Mouse (Mus musculus): Measurements from ENCODE around the gene Ly6g5c.

Gene Ly6g5c

GRCm38 (mm10) chr17:35082841-35083576 lies 25.1 kb upstream of the Ly6g5c start:
- no peak for DNase-seq

- no peak for DNase-seq
Measured at GRCm38 (mm10) chr17:35083929-35084497, 24.1 kb upstream of the Ly6g5c start.

DNA sequence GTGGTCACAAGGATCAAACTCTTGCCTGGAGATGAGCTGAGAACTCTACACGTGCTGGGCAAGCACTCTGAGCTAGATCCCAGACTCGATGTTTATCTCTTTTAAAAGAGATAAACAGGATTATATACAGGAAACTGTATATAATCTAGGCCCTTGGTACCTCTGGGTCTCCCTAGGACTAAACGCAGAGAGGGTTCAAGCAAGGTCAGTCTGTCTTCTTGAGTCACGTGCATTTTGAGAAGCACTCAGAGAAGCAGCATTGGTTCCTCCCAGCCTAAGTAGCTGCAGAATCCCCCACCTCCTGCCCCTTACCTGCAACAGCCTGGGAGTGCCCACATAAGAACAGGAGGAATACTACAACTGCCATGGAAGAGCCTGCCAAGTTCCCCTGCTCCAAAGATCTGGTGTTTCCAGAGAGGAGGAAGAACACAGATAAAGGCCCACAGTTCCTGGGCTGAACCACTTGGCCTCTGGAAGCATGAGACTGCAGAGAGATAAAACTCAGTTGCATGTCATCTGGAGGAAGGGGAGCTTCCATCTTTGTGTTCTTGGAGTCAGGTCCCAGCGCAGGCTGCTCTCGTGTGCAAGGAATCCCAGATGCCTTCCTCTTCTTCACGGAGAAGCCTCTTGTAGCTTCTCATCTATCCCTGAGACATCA lies 22.7 kb upstream of the Ly6g5c start, which contains the start of gene Ly6g6f:
Gene Ly6g6f (minus strand): TSS at position 403 of the 658 bp plus-strand sequence.
- DNase-seq, result no peak

GRCm38 (mm10) chr17:35088151-35088550 lies 19.9 kb upstream of the Ly6g5c start:
- peak; percentile 17 for DNase-seq

DNA sequence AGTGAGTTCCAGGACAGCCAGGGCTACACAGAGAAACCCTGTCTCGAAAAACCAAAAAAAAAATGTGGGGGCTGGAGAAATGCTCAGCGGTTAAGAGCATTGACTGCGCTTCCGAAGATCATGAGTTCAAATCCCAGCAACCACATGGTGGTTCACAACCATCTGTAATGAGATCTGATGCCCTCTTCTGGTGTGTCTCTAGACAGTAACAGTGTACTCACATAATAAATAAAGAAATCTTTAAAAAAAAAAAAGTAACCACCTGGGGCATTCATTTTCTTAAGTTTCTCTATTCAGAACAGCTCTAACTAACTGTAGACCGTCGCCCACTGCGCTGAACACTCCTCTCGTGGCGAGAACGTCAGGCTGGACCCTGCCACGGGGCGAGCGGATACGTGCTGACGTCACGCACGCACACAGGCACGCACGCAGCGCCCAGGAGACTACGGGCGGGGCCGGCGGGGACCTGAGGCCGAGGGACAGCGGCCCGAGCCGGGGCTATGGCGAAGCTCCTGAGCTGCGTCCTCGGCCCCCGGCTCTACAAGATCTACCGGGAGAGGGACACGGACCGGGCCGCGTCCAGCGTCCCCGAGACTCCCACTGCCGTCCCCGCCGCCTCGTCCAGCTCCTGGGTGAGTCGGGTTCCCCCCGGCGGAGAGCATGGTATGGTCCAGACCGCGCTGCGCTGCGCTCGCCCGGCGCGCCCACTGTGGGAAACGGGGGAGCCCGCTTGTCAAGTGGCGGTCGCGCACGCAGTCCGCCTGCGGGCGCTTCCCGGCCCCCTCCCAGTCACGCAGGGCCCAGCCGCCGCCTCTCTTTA lies 19.0 kb upstream of the Ly6g5c start, which contains the start of gene Abhd16a:
Gene Abhd16a (plus strand): TSS at position 439 of the 820 bp plus-strand sequence.
- peak; percentile 95 for DNase-seq

DNA sequence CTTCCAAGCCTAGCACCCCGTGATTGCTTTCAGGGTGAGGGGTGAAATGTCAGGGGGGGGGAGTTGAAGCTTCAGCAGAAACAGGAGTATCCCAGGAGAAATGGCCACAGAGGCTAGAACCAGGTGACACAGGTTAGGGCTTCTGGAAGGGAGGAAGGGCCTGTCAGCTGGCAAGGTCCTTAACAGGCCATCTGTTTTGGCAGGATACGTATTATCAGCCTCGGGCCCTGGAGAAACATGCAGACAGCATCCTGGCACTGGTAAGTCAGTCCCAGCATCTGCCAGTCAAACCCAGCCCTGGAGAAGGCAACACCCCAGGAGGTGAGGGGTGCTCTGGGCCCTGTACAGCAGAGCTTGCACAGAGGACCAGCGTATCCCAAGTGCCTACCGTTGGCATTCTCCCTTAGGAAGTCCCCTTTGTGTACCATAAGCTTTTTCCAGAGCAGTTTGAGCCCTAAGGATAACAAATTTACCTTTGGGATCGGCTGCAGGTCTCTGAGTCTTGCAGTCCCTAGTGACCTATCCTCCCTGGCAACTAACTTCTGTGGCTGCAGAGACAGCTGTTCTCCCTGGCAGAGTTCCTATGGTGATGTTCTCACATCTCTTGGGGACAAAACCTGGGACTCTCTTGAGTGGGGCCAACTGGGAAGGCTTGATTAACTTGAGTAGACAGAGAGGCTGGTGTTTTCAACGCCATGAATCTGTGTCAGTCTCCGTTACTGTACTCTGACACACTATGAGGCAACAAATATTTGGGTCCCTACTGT lies 17.7 kb upstream of the Ly6g5c start:
- DNase-seq, result no peak

- DNase-seq, result no peak
Measured at GRCm38 (mm10) chr17:35092403-35093198, 15.5 kb upstream of the Ly6g5c start.

DNA sequence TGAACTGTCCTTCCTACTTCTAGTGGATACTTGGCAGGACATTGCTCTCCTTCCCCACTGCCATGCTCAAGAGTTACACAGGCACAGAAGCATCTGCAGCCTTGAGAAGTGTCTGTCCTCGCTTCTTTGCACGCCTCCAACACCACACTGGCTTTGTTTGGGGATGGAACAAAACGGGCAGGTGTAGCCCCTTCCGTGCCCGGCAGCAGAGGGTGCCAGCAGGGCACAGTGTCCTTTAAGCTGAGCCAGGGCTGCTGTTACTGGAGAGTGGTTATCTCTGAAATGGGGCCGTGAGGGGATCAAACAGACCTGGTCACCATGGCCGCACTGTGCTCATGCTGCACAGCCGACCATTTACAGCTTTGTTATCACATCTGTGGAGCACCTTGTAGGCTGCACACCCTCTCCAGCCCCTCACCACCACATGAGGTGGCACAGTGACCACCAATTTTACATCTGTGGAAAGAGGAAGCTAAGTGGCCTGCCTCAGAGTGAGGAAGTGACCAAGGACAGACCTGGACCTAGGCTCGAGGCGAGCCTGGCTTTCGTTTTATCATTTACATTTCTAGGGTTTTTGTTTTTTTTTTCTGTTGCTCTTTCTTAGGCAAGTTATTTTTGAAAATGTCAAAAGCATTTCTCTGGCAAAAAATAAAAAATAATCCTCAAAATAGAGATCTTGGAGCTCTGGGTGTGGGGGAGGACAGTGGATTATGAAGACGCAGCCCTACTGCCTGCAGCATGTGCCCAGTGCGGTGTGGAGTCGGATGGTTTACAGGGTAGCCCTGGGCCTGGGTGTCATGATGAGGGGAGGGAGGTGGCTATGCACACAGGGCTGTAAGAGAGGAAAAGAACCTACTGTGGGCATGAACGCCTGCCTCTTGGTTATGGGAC lies 13.4 kb upstream of the Ly6g5c start:
- no peak for DNase-seq

GRCm38 (mm10) chr17:35096597-35096996 lies 11.5 kb upstream of the Ly6g5c start:
- no peak for DNase-seq

DNA sequence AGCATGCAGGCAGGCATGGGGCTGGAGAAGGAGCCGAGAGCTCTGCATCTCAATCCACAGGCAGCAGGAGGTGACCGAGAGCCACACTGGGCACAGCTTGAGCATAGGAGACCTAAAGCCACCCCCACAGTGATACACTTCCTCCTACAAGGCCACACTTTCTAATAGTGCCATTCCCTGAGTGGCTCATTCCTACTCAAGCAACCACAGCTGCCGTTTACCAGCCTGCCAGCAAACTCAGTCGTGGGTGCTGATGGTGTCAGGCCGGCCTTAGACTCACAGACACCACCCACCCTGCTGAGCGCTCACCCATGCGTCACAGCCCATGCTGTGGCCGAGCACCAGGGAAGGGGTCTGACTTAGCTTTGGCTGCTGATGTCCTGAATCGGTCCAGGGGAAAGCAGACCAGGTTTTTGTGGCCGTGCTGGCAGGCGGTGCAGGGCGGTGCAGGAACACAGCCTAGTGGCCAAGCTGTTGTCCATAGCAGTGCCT lies 10.9 kb upstream of the Ly6g5c start:
- peak; percentile 35 for DNase-seq

- DNase-seq, result no peak
Measured at GRCm38 (mm10) chr17:35100196-35100765, 7.8 kb upstream of the Ly6g5c start.

DNA sequence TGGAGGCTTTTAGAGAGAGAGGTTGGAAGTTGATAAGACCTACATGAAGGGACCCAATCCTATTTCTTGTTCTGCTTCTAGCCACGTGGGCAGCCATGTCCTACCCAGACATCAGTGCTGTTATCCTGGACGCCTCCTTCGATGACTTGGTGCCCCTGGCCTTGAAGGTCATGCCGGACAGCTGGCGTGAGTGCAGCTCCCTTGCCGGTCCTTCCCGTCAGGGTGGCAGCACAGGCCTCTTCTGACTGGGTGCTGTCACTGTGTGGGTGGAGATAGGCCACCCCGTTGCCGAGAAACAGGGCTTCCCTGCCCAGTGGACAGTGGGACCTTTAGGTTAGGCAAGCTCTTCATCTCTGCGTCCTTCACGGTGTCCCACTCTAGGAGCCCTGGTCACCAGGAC lies 6.9 kb upstream of the Ly6g5c start:
- no peak for DNase-seq

DNA sequence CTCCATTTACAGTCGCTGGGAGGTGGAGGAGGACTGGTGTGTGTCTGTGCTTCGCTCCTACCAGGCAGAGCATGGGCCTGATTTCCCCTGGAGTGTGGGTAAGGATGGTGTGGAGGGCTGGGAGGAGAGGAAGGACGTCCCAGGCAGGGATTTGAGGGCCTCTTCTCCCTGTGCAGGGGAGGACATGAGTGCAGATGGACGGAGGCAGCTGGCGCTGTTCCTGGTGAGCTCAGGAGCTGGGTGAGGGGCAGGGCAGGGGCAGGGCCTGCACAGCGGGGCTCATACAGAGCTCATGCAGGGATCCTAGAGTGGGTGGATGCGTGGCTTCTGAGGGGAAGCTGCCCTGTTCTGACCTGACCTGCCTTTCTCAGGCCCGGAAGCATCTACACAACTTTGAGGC lies 5.8 kb upstream of the Ly6g5c start:
- no peak for DNase-seq

DNA sequence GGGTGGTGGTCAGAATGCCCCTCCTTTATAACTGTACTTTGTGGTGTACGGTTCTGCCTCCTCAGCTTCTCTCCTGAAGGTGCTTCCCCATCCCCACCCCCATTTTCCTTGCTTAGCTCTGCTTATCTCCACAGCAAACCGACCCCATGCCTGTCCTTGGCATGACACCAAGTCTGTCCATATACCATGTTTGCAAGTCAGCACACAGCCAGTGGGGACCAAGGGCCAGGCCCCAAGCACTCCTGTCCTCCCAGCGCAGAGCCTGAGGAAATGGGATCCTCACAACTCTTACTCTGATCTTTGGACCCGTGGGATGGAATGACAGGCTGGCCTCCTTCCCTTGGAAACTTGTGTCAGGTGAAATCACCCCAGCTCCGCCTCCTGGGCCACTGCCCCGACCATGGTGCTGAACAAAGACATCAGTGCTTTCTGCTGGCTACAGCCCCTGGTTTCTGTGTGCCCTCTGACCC lies 4.8 kb upstream of the Ly6g5c start:
- DNase-seq, result no peak

GRCm38 (mm10) chr17:35104079-35104478 lies 4.0 kb upstream of the Ly6g5c start:
- DNase-seq, result no peak

GRCm38 (mm10) chr17:35104754-35105153 lies 3.3 kb upstream of the Ly6g5c start:
- no peak for DNase-seq

DNA sequence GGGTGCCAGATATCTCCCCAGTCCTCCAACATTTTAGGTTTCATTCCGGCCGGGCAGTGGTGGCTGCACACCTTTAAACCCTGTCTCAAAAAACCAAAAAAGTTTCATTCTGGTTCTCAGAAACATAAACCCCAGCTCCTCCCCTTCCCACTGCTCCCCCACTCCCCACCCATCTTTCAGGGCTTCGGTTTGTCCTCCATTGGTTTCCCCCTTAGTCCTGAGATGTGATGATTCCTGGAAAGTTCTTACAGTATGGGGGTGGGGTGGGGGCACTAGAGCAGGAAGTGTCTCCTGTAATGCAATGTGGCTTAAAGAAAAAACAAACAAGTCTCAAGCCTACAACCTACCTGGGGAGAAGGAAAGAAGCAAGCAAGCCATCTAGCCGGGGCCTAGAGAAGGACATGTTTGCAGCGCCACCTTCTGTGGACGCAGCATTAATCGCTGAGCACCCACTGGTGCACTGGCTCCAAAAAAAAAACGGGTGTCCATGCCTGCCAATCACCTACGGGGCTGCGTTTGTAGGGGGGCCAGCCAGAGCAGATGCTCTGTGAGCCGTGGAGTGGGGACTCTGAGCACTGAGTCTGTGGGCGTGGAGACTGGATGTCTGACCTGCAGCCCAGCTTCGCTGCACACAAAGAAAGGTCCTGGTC lies 2.2 kb upstream of the Ly6g5c start:
- DNase-seq, result peak; percentile 40

DNA sequence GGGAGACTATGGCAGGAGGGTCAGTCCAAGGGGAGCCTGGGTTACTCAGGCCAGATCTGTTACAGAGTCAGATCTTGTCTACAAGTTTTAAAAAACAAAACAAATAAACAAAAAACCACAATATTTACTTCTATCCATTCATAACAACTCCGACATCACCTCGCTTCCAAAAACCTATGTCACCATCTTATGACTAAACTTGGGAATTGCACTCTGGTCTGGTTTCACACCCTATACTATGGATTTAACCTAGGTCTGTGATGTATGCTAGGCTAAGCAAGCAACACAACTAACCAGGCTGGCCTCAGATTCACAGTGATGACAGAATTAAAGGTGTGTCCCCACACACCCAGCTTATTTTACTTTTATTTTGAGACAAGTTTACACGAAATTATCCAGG lies 1.6 kb upstream of the Ly6g5c start:
- DNase-seq, result no peak

GRCm38 (mm10) chr17:35111774-35112173 lies 3.7 kb downstream of the Ly6g5c start:
- DNase-seq, result no peak
